Mouse (Mus musculus) liver, embryonic 13.5 days (tissue): Measurements from ENCODE around the gene Igf2bp2. TPM values are rescaled to one million over a fixed set of nuclear protein-coding genes. Genes with fewer than 3 reads are reported as not detected.
A peak's percentile ranks its signal among the peaks of the same experiment; 100 is the strongest.

Experiments
- ATAC-seq: fragments of 200-750 bp; cut with Nextera tagmentation; 2 replicates; pipeline ENCODE4 v1.8.0; 2017; ENCODE audit warnings: low read depth, mild to moderate bottlenecking, moderate number of reproducible peaks, moderate library complexity
- DNase-seq: peaks from one replicate; pipeline ENCODE4 v3.0.0; 2022
- H3K27ac ChIP-seq: fragments of 300-500 bp; sonication (generic); 2 replicates; pipeline ENCODE4 v1.5.1; 2015; ENCODE audit warnings: moderate library complexity, mild to moderate bottlenecking, inconsistent platforms
- H3K27me3 ChIP-seq: fragments of 300-500 bp; sonication (generic); 2 replicates; pipeline ENCODE4 v1.6.1; 2015; ENCODE audit warnings: mild to moderate bottlenecking, inconsistent platforms
- H3K36me3 ChIP-seq: fragments of 300-500 bp; sonication (generic); 2 replicates; pipeline ENCODE4 v1.6.1; 2015; ENCODE audit warnings: mild to moderate bottlenecking, inconsistent platforms
- H3K4me1 ChIP-seq: fragments of 300-500 bp; sonication (generic); replicated peaks from 2 replicates; pipeline ENCODE4 v1.6.1; 2015; ENCODE audit warnings: inconsistent platforms
- H3K4me2 ChIP-seq: fragments of 300-500 bp; sonication (generic); 2 replicates; pipeline ENCODE4 v1.6.1; 2015; ENCODE audit warnings: inconsistent platforms, mild to moderate bottlenecking, moderate library complexity
- H3K4me3 ChIP-seq: fragments of 300-500 bp; sonication (generic); replicated peaks from 2 replicates; pipeline ENCODE4 v1.5.1; 2015; ENCODE audit warnings: mild to moderate bottlenecking, inconsistent platforms
- H3K9ac ChIP-seq: fragments of 300-500 bp; sonication (generic); 2 replicates; pipeline ENCODE4 v1.6.1; 2015; ENCODE audit warnings: mild to moderate bottlenecking, inconsistent platforms
- H3K9me3 ChIP-seq: fragments of 300-500 bp; sonication (generic); replicated peaks from 2 replicates; pipeline ENCODE4 v1.6.1; 2016; ENCODE audit warnings: inconsistent platforms
- WGBS: fragments of 180-500 bp; shearing (Covaris S2); methylation state at CpG from one replicate; pipeline ENCODE4 v1.1.7; 2015; ENCODE audit not compliant: insufficient replicate concordance; 5-methylcytosine and 5-hydroxymethylcytosine counted together
- polyA plus RNA-seq: library from polyadenylated mRNA; unstranded; fragments of >200 nt; fragmentation: Nextera tagmentation; extraction: Ambion mirVana; gene quantifications from 2 replicates; pipeline ENCODE4 v1.2.1, GENCODE M21; 2015

The Igf2bp2 gene
- polyA plus RNA-seq, 1 experiment from 2014 or later = 12.1 TPM

DNA sequence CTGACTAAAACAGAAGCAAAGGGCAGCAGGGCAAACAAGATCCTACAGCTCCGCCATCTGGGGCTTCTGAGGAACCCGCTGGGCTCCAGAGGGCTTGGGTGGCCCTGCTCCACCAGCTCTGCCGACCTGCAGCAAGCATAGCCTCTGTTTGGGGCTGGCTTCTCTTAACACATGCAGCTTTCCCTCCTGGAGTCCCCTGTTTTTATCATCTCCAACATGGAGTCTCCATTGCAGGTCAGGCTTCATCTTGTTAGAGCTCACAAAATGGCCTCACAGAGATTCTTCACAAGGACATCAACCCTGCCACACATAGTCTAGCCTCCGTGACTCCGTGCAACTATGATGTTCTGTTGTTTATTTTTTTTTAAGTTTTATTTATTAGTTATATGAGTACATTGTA, 2.5 kb upstream of the Igf2bp2 start:
- no peaks in the 10 kb centered on the region for H3K36me3 ChIP-seq
- no peak overlapping the region for H3K27ac ChIP-seq
- H3K4me2 ChIP-seq = no peak overlapping the region
- ATAC-seq = no peak
- H3K4me1 ChIP-seq = 0 out of 2 replicates have a peak, but pooled peaks cover 2% of the 10 kb centered on the region
- no peaks in the 10 kb centered on the region for H3K9me3 ChIP-seq
- no peak overlapping the region for H3K9ac ChIP-seq
- H3K4me3 ChIP-seq = no peak overlapping the region
- DNase-seq = no peak
- WGBS = 63% methylated on average over 5 of the region's 5 CpGs
- peaks cover 56% of the 10 kb centered on the region for H3K27me3 ChIP-seq

DNA sequence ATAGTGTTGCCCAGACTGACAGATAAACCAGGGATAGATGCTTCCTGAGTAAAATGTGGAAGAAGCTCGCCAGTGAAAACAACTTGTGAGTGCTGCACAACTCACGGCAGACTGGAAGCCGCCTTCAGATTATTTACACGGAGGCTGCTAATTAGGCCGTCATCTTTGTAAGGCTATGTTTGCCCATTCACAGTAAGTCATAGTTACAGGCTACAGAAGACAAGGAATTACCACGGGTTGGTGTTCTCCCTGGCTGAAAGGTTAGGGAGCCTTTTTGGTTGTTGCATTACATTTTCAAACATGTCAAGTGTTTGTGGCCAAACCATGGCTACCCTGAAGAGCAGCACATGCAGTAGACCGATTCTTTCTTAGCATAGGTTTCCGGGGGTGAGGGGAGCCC, 1.3 kb upstream of the Igf2bp2 start:
- 50% methylated on average over 8 of the region's 8 CpGs for WGBS
- no peak for DNase-seq
- peaks cover 64% of the 10 kb centered on the region for H3K27me3 ChIP-seq

DNA sequence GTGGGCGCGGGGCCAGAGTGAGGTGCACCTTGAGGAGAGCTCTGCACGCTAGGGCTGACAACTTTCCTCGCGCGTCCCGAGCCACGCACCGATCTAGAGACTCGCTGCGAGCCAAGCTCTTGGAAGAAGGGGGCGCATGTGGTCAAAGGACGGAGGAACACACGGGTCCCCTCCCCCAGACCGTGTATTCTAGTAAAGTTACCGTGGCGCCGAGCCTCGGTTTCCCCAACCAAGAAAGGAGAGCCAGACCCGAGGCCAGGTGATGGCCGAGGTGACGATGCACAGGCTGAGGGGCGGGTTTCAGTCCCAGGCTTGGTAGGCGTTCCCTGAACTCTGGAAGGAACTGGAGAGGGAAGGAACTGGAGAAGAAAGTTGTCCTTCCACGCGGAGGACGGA, 355 bp upstream of the Igf2bp2 start:
- peak overlapping the region; percentile 66 for H3K4me3 ChIP-seq
- WGBS = under 1% methylated on average over 27 of the region's 27 CpGs
- peak overlapping the region; percentile 71 for H3K4me2 ChIP-seq
- no peak for DNase-seq
- peak; percentile 19; the same call in 1 of the 2 replicates for ATAC-seq
- no peaks in the 10 kb centered on the region for H3K36me3 ChIP-seq
- H3K9me3 ChIP-seq = no peaks in the 10 kb centered on the region
- no peak overlapping the region for H3K27ac ChIP-seq
- H3K27me3 ChIP-seq = peaks cover 67% of the 10 kb centered on the region
- H3K9ac ChIP-seq = peak overlapping the region; percentile 74
- 0 out of 2 replicates have a peak, but pooled peaks cover 4% of the 10 kb centered on the region for H3K4me1 ChIP-seq

More for the DNA sequence above, 1.3 kb upstream of the Igf2bp2 start:
- no peaks in the 10 kb centered on the region for H3K9me3 ChIP-seq
- no peak overlapping the region for H3K9ac ChIP-seq
- no peak overlapping the region for H3K27ac ChIP-seq
- no peaks in the 10 kb centered on the region for H3K36me3 ChIP-seq
- H3K4me2 ChIP-seq = no peak overlapping the region
- H3K4me3 ChIP-seq = no peak overlapping the region
- ATAC-seq = no peak
- 0 out of 2 replicates have a peak, but pooled peaks cover 4% of the 10 kb centered on the region for H3K4me1 ChIP-seq

DNA sequence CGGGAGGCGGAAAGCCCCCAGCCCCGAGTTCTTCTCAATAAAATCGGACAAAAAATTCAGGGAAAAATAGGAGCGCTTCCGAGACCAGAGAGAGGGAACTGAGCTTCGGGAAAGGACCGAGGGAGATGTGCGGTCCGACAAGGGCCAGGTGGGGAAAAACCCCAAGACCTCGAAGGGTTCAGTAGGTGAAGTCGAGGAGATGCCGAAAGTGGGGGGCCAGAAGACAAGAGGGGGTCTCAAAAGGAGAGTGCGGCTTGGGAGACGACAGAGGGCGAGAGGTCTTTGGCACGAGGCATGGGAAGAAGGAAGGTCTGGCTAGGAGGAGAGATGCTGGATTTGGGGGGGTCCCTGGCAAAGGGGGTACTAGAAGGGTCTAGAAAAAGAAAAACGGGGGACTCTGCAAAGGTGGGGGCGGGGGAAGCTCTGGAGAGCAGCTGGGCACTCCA, 1.0 kb downstream of the Igf2bp2 start:
- peak overlapping the region; percentile 71 for H3K4me2 ChIP-seq
- ATAC-seq (no peak), DNase-seq (no peak)
- H3K27ac ChIP-seq = 0 out of 2 replicates have a peak overlapping the region, but pooled peaks have one; percentile 18
- WGBS = 1% methylated on average over 19 of the region's 19 CpGs
- peaks cover 67% of the 10 kb centered on the region for H3K27me3 ChIP-seq
- peak overlapping the region; percentile 74 for H3K9ac ChIP-seq
- H3K4me1 ChIP-seq = 0 out of 2 replicates have a peak, but pooled peaks cover 4% of the 10 kb centered on the region
- H3K4me3 ChIP-seq = peak overlapping the region; percentile 66
- no peaks in the 10 kb centered on the region for H3K36me3 ChIP-seq
- no peaks in the 10 kb centered on the region for H3K9me3 ChIP-seq

DNA sequence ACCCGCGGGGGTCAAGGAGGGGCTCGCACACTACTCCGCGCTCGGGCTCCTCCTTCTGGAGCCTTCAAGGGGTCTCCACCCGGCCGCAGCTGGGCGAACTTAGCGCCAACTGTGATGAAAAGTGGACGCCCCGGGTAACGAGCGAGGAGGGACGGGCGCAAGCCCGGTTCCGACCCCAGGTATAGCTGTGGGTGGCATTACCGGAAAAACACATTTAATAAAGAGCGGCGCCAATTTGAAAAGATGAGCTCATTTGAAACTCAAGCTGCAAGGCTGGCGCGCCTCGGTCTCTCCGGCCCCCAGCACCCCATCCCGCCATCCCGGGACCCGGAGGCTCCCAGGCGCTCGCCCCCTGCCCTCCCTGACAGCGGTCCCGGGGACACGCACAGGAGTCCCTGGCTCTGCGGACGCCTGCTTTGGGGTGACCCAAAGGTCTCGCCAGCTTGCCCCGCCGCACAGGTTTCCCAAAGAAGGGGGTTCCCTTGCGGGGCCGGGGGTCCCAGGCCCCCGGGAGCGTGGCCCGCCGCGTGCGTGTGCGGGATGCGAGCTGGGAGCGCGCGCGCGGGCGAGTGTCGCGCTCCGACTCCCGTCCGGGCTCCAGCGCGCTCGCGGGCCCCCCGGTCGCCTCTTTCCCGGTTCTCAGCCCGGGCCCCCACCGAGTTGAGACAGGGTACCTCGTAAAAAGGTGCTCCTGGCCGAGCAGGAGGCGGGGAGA, 1.6 kb downstream of the Igf2bp2 start:
- peaks cover 67% of the 10 kb centered on the region for H3K27me3 ChIP-seq
- DNase-seq = no peak
- WGBS = under 1% methylated on average over 71 of the region's 71 CpGs
- peak overlapping the region; percentile 74 for H3K9ac ChIP-seq
- no peak overlapping the region for H3K27ac ChIP-seq
- H3K4me1 ChIP-seq = 0 out of 2 replicates have a peak, but pooled peaks cover 4% of the 10 kb centered on the region
- peak overlapping the region; percentile 71 for H3K4me2 ChIP-seq
- no peaks in the 10 kb centered on the region for H3K9me3 ChIP-seq
- H3K36me3 ChIP-seq = no peaks in the 10 kb centered on the region
- peak overlapping the region; percentile 66 for H3K4me3 ChIP-seq
- no peak for ATAC-seq

DNA sequence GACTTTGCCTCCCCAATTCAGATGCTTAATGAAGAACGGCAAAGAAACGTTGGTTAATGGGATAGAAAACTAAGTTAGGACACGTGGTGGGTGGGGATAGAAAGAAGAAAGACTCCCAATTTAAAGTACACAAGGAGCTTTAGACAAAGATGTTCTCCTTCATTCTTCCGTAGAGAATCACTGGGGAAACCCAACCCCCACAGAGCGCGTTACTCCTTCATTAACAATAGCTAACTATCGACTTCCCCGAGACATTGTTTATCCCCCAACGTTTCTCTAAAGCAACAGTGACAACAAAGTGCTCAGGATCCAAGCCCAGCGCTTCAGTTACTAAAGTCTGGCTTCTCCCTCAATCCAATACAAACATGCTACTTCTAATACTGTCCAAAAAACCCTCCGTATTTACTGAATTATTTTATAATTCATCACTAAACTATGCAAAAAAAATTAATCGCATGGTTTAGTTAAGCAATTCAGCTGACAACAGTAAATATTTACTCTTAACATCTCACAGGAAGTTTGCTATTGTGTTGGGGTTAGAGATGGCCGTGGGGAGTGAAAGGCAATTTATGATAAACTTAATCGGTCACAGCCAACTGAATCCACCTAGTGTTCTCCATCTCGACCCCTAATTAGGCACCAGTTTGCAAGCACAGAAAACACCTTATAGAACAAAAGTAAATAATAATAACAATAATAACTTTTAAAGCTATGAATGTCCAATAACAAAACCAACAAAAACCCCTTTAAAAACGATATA, 2.5 kb downstream of the Igf2bp2 start:
- 3% methylated on average over 16 of the region's 16 CpGs for WGBS
- no peak overlapping the region for H3K9ac ChIP-seq
- ATAC-seq = no peak

DNA sequence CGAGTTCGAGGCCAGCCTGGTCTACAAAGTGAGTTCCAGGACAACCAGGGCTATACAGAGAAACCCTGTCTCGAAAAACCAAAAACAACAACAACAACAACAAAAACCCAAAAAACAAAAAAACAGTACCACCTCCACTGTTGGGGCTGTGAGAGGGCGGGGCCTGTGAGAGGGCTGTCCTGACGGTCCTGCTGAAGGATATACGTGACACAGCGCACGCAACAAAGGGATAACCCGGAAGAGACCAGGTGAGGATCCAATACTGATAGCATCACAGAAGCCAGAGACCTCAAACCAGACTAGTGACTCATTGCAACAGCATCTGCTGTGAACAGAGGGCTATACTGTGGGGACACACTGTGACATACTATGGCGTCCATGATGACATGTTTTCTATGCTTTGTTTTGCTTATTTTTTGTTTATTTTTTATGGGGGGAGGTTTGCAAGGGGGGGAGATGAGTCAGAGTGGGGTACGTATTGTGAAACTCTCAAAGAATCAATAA, 10.1 kb downstream of the Igf2bp2 start:
- H3K9ac ChIP-seq = no peak overlapping the region
- ATAC-seq (no peak), DNase-seq (no peak)
- H3K9me3 ChIP-seq = no peaks in the 10 kb centered on the region
- no peaks in the 10 kb centered on the region for H3K27me3 ChIP-seq
- H3K4me3 ChIP-seq = no peak overlapping the region
- H3K27ac ChIP-seq = no peak overlapping the region
- 78% methylated on average over 11 of the region's 11 CpGs for WGBS
- no peak overlapping the region for H3K4me2 ChIP-seq
- H3K4me1 ChIP-seq = peaks cover 12% of the 10 kb centered on the region; the same call in 1 of the 2 replicates
- H3K36me3 ChIP-seq = no peaks in the 10 kb centered on the region

More for the DNA sequence above, 2.5 kb downstream of the Igf2bp2 start:
- 0 out of 2 replicates have a peak, but pooled peaks cover 4% of the 10 kb centered on the region for H3K4me1 ChIP-seq
- H3K27ac ChIP-seq = no peak overlapping the region
- DNase-seq = no peak
- H3K36me3 ChIP-seq = no peaks in the 10 kb centered on the region
- peak overlapping the region; percentile 71 for H3K4me2 ChIP-seq
- H3K9me3 ChIP-seq = no peaks in the 10 kb centered on the region
- peaks cover 59% of the 10 kb centered on the region for H3K27me3 ChIP-seq
- peak overlapping the region; percentile 66 for H3K4me3 ChIP-seq

DNA sequence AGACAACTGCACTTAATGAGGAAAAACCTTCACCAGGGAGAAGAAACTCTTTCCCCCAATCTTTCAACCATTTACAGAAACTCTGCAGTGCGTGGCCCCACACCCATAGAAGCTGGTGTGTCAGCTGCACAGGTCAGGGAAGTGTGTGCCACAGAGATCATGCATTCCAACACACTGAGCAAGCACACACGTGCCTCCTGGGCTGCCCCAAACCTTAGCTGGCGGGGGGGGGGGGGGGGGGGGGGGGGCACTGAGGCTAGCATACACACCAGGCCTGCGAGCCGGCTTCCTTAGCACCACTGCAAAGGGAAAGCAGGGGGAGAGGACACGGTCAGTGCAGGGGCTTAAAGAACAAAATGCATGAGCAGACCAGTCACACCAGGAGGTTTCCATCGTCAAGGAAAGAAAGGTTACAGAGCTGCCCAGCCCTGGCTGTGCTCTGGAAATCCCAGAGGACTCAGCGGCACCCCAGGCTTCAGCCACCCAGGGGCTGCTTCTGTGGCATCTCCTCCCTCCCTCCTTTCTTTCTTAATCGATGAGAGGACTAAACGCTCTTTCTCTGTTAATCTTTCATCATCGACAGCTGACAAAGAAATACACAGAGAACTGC, 11.3 kb downstream of the Igf2bp2 start:
- no peak overlapping the region for H3K4me2 ChIP-seq
- no peaks in the 10 kb centered on the region for H3K27me3 ChIP-seq
- no peak for ATAC-seq
- 50% methylated on average over 10 of the region's 11 CpGs for WGBS
- H3K4me1 ChIP-seq = peaks cover 12% of the 10 kb centered on the region; the same call in 1 of the 2 replicates
- H3K9me3 ChIP-seq = no peaks in the 10 kb centered on the region
- no peak overlapping the region for H3K9ac ChIP-seq
- no peaks in the 10 kb centered on the region for H3K36me3 ChIP-seq
- H3K27ac ChIP-seq = no peak overlapping the region
- H3K4me3 ChIP-seq = no peak overlapping the region
- DNase-seq = no peak

DNA sequence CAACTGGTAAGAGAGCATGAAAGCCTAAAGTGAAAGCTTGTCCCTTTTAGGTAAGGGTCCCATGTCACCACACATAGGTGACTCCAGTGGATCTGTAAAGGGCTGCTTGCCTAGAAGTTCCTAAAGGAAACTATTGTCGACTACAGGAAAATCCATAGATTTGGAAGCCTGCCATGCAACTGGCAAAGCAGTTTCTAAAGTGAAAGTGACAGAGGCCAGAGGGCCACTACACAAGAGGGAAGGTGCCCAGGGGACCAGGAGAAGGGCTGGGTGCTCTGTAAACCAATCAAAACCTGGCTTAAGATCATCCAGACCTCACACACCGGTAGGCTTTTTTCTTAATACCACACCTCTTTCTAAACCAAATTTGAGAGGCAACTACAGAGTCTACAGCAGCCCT, 12.7 kb downstream of the Igf2bp2 start:
- Histone ChIP-seq H3K4me2 (no peak overlapping the region), H3K4me1 (peaks cover 12% of the 10 kb centered on the region; the same call in 1 of the 2 replicates), H3K27ac (no peak overlapping the region), H3K4me3 (no peak overlapping the region), H3K9me3 (no peaks in the 10 kb centered on the region), H3K9ac (no peak overlapping the region), H3K36me3 (no peaks in the 10 kb centered on the region), H3K27me3 (no peaks in the 10 kb centered on the region)
- DNase-seq (no peak), ATAC-seq (no peak)
- WGBS = 37% methylated on average over 2 of the region's 2 CpGs

DNA sequence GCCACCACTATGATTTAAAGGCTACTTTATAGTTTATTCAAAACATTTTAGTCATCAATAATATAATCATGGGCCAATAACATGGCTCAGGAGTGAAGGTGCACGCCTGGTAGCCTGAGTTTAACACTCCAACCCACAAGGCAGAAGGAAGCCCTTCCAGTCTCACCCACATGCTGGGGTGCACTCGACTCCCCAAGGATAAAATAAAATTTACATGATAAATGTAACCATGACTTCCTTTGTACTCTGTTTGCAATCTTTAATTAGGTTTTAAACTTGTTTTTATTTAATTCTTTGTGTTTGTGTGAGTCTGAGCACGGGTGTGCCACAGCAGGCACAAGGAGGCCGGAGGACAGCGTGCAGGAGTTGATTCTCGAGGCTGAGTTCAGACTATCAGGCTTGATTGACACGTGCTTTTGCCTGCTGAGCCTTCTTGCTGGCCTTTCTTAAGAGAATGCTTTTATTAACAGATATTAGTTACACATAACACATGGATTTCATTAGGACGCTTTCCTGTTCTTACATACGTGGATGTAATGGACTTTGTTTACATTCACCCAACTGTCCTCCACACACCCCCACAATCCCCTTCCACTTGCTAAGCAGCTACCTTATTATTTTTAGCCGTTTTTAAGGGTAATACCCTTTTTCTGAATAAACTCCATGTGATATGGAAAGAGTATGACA, 13.3 kb downstream of the Igf2bp2 start:
- Histone ChIP-seq H3K27ac (no peak overlapping the region), H3K9me3 (no peaks in the 10 kb centered on the region), H3K4me2 (no peak overlapping the region), H3K9ac (no peak overlapping the region), H3K4me3 (no peak overlapping the region), H3K27me3 (no peaks in the 10 kb centered on the region), H3K36me3 (no peaks in the 10 kb centered on the region), H3K4me1 (peaks cover 12% of the 10 kb centered on the region; the same call in 1 of the 2 replicates)
- no peak for DNase-seq
- ATAC-seq = no peak
- WGBS = 58% methylated on average over 10 of the region's 10 CpGs
